Mouse (Mus musculus): ENCODE results near the gene Obscn. TPM values are rescaled to one million over a fixed set of nuclear protein-coding genes. Genes with fewer than 3 reads are reported as not detected.

Obscn gene
- polyA plus RNA-seq, 2 experiments, result 5.4 to 11.0 TPM

GRCm38 (mm10) chr11:58968551-58968950 lies 167.7 kb downstream of the Obscn start:
- Histone ChIP-seq H3K9ac (ENCODE audit: low read depth, low read length, severe bottlenecking) (no peak overlapping the region), H3K27me3 (ENCODE audit: control insufficient read depth, insufficient read depth, low read length) (no peaks in the 10 kb centered on the region), H3K9me3 (ENCODE audit: control insufficient read depth, low read length) (no peaks in the 10 kb centered on the region), H3K4me2 (replicated peaks; ENCODE audit: low read depth, low read length, severe bottlenecking) (no peak overlapping the region), H3K4me3 (replicated peaks; ENCODE audit: low read length) (no peak overlapping the region), H3K27ac (replicated peaks; ENCODE audit: low read depth, low read length) (no peak overlapping the region), H3K36me3 (ENCODE audit: control insufficient read depth, insufficient read depth, low read length) (peaks cover 16% of the 10 kb centered on the region), H3K4me1 (ENCODE audit: control insufficient read depth, insufficient read depth, low read length) (no peaks in the 10 kb centered on the region)
- DNase-seq (ENCODE audit: low spot score), result no peak
- WGBS, result 72% methylated on average over 7 of the region's 7 CpGs
- no peak for ATAC-seq (ENCODE audit: low FRiP score, low read depth)
- TF ChIP-seq POLR2A (IDR thresholded peaks at IDR 0.05; ENCODE audit: borderline replicate concordance, extremely low read depth, insufficient read depth, insufficient read length), result no peak

- H3K4me3 ChIP-seq (replicated peaks; ENCODE audit: low read length), result no peak overlapping the region
- H3K4me2 ChIP-seq (replicated peaks; ENCODE audit: low read depth, low read length, severe bottlenecking), result no peak overlapping the region
- no peak overlapping the region for H3K27ac ChIP-seq (replicated peaks; ENCODE audit: low read depth, low read length)
- ATAC-seq (ENCODE audit: low FRiP score, low read depth) (no peak), DNase-seq (ENCODE audit: low spot score) (no peak)
- no peak overlapping the region for H3K9ac ChIP-seq (ENCODE audit: low read depth, low read length, severe bottlenecking)
- TF ChIP-seq POLR2A (IDR thresholded peaks at IDR 0.05; ENCODE audit: borderline replicate concordance, extremely low read depth, insufficient read depth, insufficient read length), result no peak
- H3K4me1 ChIP-seq (ENCODE audit: control insufficient read depth, insufficient read depth, low read length), result no peaks in the 10 kb centered on the region
- no peaks in the 10 kb centered on the region for H3K9me3 ChIP-seq (ENCODE audit: control insufficient read depth, low read length)
- H3K36me3 ChIP-seq (ENCODE audit: control insufficient read depth, insufficient read depth, low read length), result peaks cover 16% of the 10 kb centered on the region
- H3K27me3 ChIP-seq (ENCODE audit: control insufficient read depth, insufficient read depth, low read length), result no peaks in the 10 kb centered on the region
- WGBS, result 91% methylated on average over 1 of the region's 1 CpGs
Observed at GRCm38 (mm10) chr11:58967346-58967745, 168.9 kb downstream of the Obscn start.

GRCm38 (mm10) chr11:58965001-58965760 lies 171.0 kb downstream of the Obscn start:
- no peaks in the 10 kb centered on the region for H3K9me3 ChIP-seq (ENCODE audit: control insufficient read depth, low read length)
- H3K27me3 ChIP-seq (ENCODE audit: control insufficient read depth, insufficient read depth, low read length), result 0 out of 2 replicates have a peak, but pooled peaks cover 4% of the 10 kb centered on the region
- peaks cover 3% of the 10 kb centered on the region for H3K36me3 ChIP-seq (ENCODE audit: control insufficient read depth, insufficient read depth, low read length)
- no peak overlapping the region for H3K27ac ChIP-seq (replicated peaks; ENCODE audit: low read depth, low read length)
- no peak overlapping the region for H3K4me2 ChIP-seq (replicated peaks; ENCODE audit: low read depth, low read length, severe bottlenecking)
- no peak for TF ChIP-seq POLR2A (IDR thresholded peaks at IDR 0.05; ENCODE audit: borderline replicate concordance, extremely low read depth, insufficient read depth, insufficient read length)
- H3K9ac ChIP-seq (ENCODE audit: low read depth, low read length, severe bottlenecking), result no peak overlapping the region
- 51% methylated on average over 12 of the region's 12 CpGs for WGBS
- no peaks in the 10 kb centered on the region for H3K4me1 ChIP-seq (ENCODE audit: control insufficient read depth, insufficient read depth, low read length)
- ATAC-seq (ENCODE audit: low FRiP score, low read depth) (no peak), DNase-seq (ENCODE audit: low spot score) (no peak)
- H3K4me3 ChIP-seq (replicated peaks; ENCODE audit: low read length), result no peak overlapping the region

GRCm38 (mm10) chr11:58964216-58964615 lies 172.0 kb downstream of the Obscn start:
- no peak for ATAC-seq (ENCODE audit: low FRiP score, low read depth)

GRCm38 (mm10) chr11:58963543-58963942 lies 172.7 kb downstream of the Obscn start:
- H3K27ac ChIP-seq (replicated peaks; ENCODE audit: low read depth, low read length), result no peak overlapping the region
- H3K4me2 ChIP-seq (replicated peaks; ENCODE audit: low read depth, low read length, severe bottlenecking), result no peak overlapping the region
- no peak for TF ChIP-seq POLR2A (IDR thresholded peaks at IDR 0.05; ENCODE audit: borderline replicate concordance, extremely low read depth, insufficient read depth, insufficient read length)
- H3K4me1 ChIP-seq (ENCODE audit: control insufficient read depth, insufficient read depth, low read length), result 0 out of 2 replicates have a peak, but pooled peaks cover 2% of the 10 kb centered on the region
- H3K36me3 ChIP-seq (ENCODE audit: control insufficient read depth, insufficient read depth, low read length), result no peaks in the 10 kb centered on the region
- no peak overlapping the region for H3K9ac ChIP-seq (ENCODE audit: low read depth, low read length, severe bottlenecking)
- no peaks in the 10 kb centered on the region for H3K9me3 ChIP-seq (ENCODE audit: control insufficient read depth, low read length)
- 36% methylated on average over 17 of the region's 17 CpGs for WGBS
- H3K27me3 ChIP-seq (ENCODE audit: control insufficient read depth, insufficient read depth, low read length), result 0 out of 2 replicates have a peak, but pooled peaks cover 4% of the 10 kb centered on the region
- no peak for DNase-seq (ENCODE audit: low spot score)
- no peak for ATAC-seq (ENCODE audit: low FRiP score, low read depth)
- H3K4me3 ChIP-seq (replicated peaks; ENCODE audit: low read length), result no peak overlapping the region

More at GRCm38 (mm10) chr11:58964216-58964615, 172.0 kb downstream of the Obscn start:
- Histone ChIP-seq H3K4me3 (replicated peaks; ENCODE audit: low read length) (no peak overlapping the region), H3K27me3 (ENCODE audit: control insufficient read depth, insufficient read depth, low read length) (0 out of 2 replicates have a peak, but pooled peaks cover 4% of the 10 kb centered on the region), H3K9ac (ENCODE audit: low read depth, low read length, severe bottlenecking) (no peak overlapping the region), H3K27ac (replicated peaks; ENCODE audit: low read depth, low read length) (no peak overlapping the region), H3K4me2 (replicated peaks; ENCODE audit: low read depth, low read length, severe bottlenecking) (no peak overlapping the region), H3K4me1 (ENCODE audit: control insufficient read depth, insufficient read depth, low read length) (0 out of 2 replicates have a peak, but pooled peaks cover 2% of the 10 kb centered on the region), H3K9me3 (ENCODE audit: control insufficient read depth, low read length) (no peaks in the 10 kb centered on the region), H3K36me3 (ENCODE audit: control insufficient read depth, insufficient read depth, low read length) (no peaks in the 10 kb centered on the region)
- WGBS, result 89% methylated on average over 7 of the region's 7 CpGs
- no peak for DNase-seq (ENCODE audit: low spot score)
- TF ChIP-seq POLR2A (IDR thresholded peaks at IDR 0.05; ENCODE audit: borderline replicate concordance, extremely low read depth, insufficient read depth, insufficient read length), result no peak

Measured in limb, embryonic 14.5 days (tissue).